Mouse (Mus musculus): ENCODE data around the gene Irf2bp1.

The Irf2bp1 gene

GRCm38 (mm10) chr7:19003902-19004630 is at the start of gene Irf2bp1:
Irf2bp1 (plus strand) TSS chr7:19004044.
- DNase-seq (ENCODE audit: low spot score) = peak; percentile 86

GRCm38 (mm10) chr7:18957569-18958383 is 46.1 kb upstream of the Irf2bp1 start:
- DNase-seq (ENCODE audit: low spot score) = peak; percentile 21

- DNase-seq (ENCODE audit: low spot score) = no peak
These were observed 45.5 kb upstream of the Irf2bp1 start for GRCm38 (mm10) chr7:18958384-18958766.

- DNase-seq (ENCODE audit: low spot score) = no peak
These were observed 44.4 kb upstream of the Irf2bp1 start for GRCm38 (mm10) chr7:18959446-18959845.

GRCm38 (mm10) chr7:18962171-18962792 is 41.6 kb upstream of the Irf2bp1 start:
- no peak for DNase-seq (ENCODE audit: low spot score)

- no peak for DNase-seq (ENCODE audit: low spot score)
These were observed 41.0 kb upstream of the Irf2bp1 start for GRCm38 (mm10) chr7:18962795-18963194.

- DNase-seq (ENCODE audit: low spot score) = no peak
These were observed 40.5 kb upstream of the Irf2bp1 start for GRCm38 (mm10) chr7:18963294-18963843.

GRCm38 (mm10) chr7:18965312-18965711 is 38.5 kb upstream of the Irf2bp1 start:
- no peak for DNase-seq (ENCODE audit: low spot score)

GRCm38 (mm10) chr7:18967603-18968002 is 36.2 kb upstream of the Irf2bp1 start:
- no peak for DNase-seq (ENCODE audit: low spot score)

GRCm38 (mm10) chr7:18970956-18971355 is 32.9 kb upstream of the Irf2bp1 start:
- DNase-seq (ENCODE audit: low spot score) = no peak

DNA sequence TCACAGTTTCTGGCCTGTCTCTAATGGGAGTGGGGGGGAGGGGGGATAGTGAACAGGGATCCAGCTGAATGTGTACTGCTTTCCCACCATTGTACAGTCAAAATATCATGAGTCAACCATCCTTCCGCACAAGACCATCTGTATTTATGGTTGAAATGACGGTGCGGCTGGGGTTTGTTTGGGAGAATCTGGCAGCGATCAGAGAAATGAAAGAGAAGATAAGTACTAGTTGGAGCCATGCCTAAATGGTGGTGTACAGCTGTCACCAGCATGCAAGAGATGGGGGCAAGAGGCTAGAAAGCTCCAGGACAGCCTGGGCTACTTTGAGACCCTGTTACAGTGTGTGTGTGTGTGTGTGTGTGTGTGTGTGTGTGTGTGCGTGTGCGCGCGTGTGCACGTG is 25.5 kb upstream of the Irf2bp1 start:
- no peak for DNase-seq (ENCODE audit: low spot score)

DNA sequence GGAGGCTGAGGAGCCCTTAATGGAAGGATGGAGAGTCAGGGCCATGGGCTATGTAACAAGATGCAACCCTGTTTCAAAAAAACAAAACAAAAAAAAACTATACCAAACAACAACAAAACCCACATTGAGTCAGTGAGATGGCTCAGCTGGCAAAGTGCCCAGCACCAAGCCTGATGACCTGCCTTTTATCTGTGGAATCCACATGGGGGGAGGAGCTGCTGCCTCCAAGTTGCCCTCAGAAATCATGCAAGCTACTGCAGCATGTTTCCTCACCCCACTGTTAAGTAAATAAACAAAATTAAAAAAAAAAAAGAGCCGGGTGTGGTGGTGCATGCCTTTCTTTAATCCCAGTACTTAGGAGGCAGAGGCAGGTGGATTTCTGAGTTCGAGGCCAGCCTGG is 17.3 kb upstream of the Irf2bp1 start:
- no peak for DNase-seq (ENCODE audit: low spot score)

DNA sequence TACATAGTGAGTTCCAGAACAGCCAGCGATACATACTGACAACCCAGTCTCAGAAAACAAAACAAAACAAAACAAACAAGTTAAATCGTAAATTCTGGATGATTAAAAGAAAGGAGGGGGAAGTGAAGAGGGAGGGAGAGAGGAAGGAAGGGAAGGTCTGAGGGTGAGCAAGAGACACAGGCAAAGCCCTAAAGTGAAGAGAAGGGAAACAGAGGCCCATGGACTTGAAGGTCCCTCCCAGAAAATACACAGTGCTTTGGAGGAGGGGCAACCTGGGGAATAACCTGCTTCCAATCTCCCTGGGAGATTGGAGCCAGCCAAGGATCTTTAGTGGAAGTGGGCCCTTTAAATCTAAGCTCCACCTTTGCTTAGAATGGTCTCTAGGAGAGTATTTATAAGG is 16.7 kb upstream of the Irf2bp1 start, which contains the start of gene Nanos2:
Gene Nanos2 (plus strand): TSS at position 301 of the 400 bp plus-strand sequence.
- DNase-seq (ENCODE audit: low spot score) = no peak

- DNase-seq (ENCODE audit: low spot score) = no peak
These were observed 16.1 kb upstream of the Irf2bp1 start for GRCm38 (mm10) chr7:18987747-18988146.

GRCm38 (mm10) chr7:18988780-18989179 is 15.1 kb upstream of the Irf2bp1 start:
- no peak for DNase-seq (ENCODE audit: low spot score)

- DNase-seq (ENCODE audit: low spot score) = no peak
These were observed 13.8 kb upstream of the Irf2bp1 start for GRCm38 (mm10) chr7:18989995-18990394.

DNA sequence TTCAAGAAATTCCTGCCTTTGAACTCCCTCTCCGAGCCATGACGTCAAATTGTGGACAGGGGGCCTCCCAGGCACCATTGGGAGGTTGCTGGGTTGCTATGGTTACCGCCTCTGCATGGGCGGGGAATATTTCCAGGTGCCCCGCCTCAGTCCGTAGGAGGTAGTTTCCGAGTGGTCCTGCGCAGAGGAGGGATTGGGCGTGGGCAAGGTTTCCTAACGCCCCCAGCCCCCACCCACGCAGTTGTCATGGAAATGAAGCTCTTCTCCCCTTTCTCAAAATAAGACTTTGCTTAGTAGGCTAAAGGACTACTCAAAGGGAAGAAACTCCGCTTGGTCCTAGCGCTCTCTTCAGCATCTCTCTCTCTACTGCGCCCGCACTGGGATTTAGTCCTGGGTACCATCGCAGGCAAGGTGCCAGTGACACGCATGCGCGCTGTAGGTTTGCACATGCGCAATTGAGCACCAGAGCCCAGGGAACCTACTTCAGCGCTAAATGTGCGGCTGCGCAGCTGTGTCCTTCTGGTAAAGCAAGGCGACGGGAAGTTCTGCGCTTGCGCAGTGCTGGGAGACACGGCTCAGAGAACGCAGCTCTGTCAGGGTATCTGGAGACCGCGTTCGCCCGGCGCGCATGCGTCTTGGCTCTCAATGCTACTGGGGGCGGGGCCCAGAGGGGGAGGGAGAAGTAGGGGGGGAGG is 13.1 kb upstream of the Irf2bp1 start, which contains the start of gene Mypop:
Gene Mypop (plus strand): TSS at position 645 of the 695 bp plus-strand sequence.
- peak; percentile 99 for DNase-seq (ENCODE audit: low spot score)

GRCm38 (mm10) chr7:18991660-18992293 is 12.1 kb upstream of the Irf2bp1 start:
- no peak for DNase-seq (ENCODE audit: low spot score)

GRCm38 (mm10) chr7:18992294-18992675 is 11.6 kb upstream of the Irf2bp1 start:
- no peak for DNase-seq (ENCODE audit: low spot score)

DNA sequence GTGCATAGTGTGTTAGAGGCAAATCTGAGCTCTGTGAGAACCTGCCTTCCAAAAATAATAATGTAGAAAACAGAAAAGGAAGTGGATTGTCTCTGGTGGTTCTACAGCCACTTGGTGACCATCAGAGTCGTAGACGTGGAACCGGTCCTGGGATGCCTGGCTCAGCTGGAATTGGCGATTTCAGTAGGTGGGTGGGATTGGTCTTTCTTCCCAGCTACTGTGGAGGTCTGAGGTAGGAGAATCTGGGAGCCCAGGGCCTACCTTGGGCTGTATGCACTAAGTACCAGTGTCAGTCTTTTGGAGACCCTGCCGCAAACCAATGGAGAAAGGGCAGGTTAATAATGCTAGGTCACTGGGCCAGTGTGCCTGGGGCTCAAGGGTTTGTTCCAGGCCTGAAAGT is 10.8 kb upstream of the Irf2bp1 start:
- DNase-seq (ENCODE audit: low spot score) = no peak

GRCm38 (mm10) chr7:18998835-18999234 is 5.0 kb upstream of the Irf2bp1 start:
- DNase-seq (ENCODE audit: low spot score) = no peak

Data from ovary, postnatal 10 days (tissue).